Mouse (Mus musculus) heart, postnatal 0 days (tissue): ENCODE data around the gene Tnc. TPM values are rescaled to one million over a fixed set of nuclear protein-coding genes. Genes with fewer than 3 reads are reported as not detected.

Experiments
- ATAC-seq: fragments of 200-750 bp; cut with Nextera tagmentation; 2 replicates; pipeline ENCODE4 v1.8.0; 2017; ENCODE audit warnings: low read depth, moderate number of reproducible peaks, moderate library complexity; ENCODE audit not compliant: insufficient read depth
- DNase-seq: peaks from one replicate; pipeline ENCODE4 v3.0.0-alpha.2; 2016; ENCODE audit warnings: low spot score
- H3K27ac ChIP-seq: fragments of 300-500 bp; sonication (generic); 2 replicates; pipeline ENCODE4 v1.5.1; 2014; ENCODE audit warnings: low read depth, mild to moderate bottlenecking
- H3K27me3 ChIP-seq: fragments of 300-500 bp; sonication (generic); 2 replicates; pipeline ENCODE4 v1.6.1; 2014; ENCODE audit warnings: low read length, mixed read lengths; ENCODE audit not compliant: control insufficient read depth, insufficient read depth
- H3K36me3 ChIP-seq: fragments of 300-500 bp; sonication (generic); replicated peaks from 2 replicates; pipeline ENCODE4 v1.6.1; 2014; ENCODE audit warnings: low read length, mixed read lengths; ENCODE audit not compliant: control insufficient read depth, insufficient read depth
- H3K4me1 ChIP-seq: fragments of 300-500 bp; sonication (generic); 2 replicates; pipeline ENCODE4 v1.6.1; 2014; ENCODE audit warnings: antibody characterized with exemption; ENCODE audit not compliant: control insufficient read depth, insufficient read depth
- H3K4me2 ChIP-seq: fragments of 300-500 bp; sonication (generic); 2 replicates; pipeline ENCODE4 v1.6.1; 2014; ENCODE audit warnings: low read depth, mild to moderate bottlenecking, low read length, moderate library complexity
- H3K4me3 ChIP-seq: fragments of 300-500 bp; sonication (generic); 2 replicates; pipeline ENCODE4 v1.5.1; 2014; ENCODE audit warnings: low read depth, low read length
- H3K9ac ChIP-seq: fragments of 300-500 bp; sonication (generic); replicated peaks from 2 replicates; pipeline ENCODE4 v1.6.1; 2014; ENCODE audit warnings: low read depth, low read length, mixed read lengths
- H3K9me3 ChIP-seq: fragments of 300-500 bp; sonication (generic); replicated peaks from 2 replicates; pipeline ENCODE4 v1.6.1; 2016; ENCODE audit warnings: low read length; ENCODE audit not compliant: control insufficient read depth
- CTCF ChIP-seq: IDR thresholded peaks from 2 replicates; pipeline ENCODE4 v1.5.1; 2016; ENCODE audit warnings: antibody characterized with exemption, control low read depth, low read depth
- EP300 ChIP-seq: IDR thresholded peaks from 2 replicates; pipeline ENCODE4 v1.6.1; 2016; ENCODE audit warnings: antibody characterized with exemption, low read depth
- WGBS: fragments of 180-500 bp; shearing (Covaris S2); extraction: QIAGEN DNeasy Blood & Tissue Kit; methylation state at CpG from one replicate; pipeline ENCODE4 v1.1.7; 2014; 5-methylcytosine and 5-hydroxymethylcytosine counted together
- polyA plus RNA-seq: library from polyadenylated mRNA; unstranded; fragments of >200 nt; fragmentation: Nextera tagmentation; extraction: Ambion mirVana; gene quantifications from 2 replicates; pipeline ENCODE4 v1.2.1, GENCODE M21; 2015
- total RNA-seq: library from RNA; depleted of rRNA; stranded (reverse); fragments of >200 nt; gene quantifications from 2 replicates; pipeline ENCODE4 v1.2.3, GENCODE M21; 2014; ENCODE audit warnings: low replicate concordance

Tnc gene
- total and polyA plus RNA-seq, 2 experiments from 2014 or later = 4.6 to 39.1 TPM

DNA sequence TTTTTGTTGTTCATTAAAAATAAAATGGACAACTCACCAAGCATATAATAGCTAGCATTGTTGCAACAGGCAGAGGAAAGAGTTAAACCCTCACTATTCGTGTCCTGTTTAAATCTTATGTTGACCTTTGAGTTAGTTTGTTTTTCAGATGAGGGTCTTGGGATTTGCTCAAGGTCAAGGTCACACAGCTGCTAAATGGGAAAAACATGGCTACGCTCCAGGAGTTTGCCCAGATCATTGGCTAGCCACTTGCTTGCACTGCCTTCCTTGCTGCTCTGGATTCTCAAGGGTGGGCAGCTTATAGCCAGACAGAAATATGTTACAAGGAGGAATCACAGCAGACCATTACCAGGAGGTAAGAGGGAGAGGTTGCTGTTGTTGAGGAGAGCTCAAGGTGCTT lies 67.2 kb downstream of the Tnc start:
- DNase-seq (no peak), ATAC-seq (no peak)
- TF ChIP-seq EP300 (no peak), CTCF (no peak)
- no peak overlapping the region for H3K4me3 ChIP-seq
- no peaks in the 10 kb centered on the region for H3K27me3 ChIP-seq
- no peak overlapping the region for H3K27ac ChIP-seq
- no peak overlapping the region for H3K4me2 ChIP-seq
- H3K9me3 ChIP-seq = no peaks in the 10 kb centered on the region
- no peaks in the 10 kb centered on the region for H3K4me1 ChIP-seq
- WGBS = 50% methylated on average over 2 of the region's 2 CpGs
- no peak overlapping the region for H3K9ac ChIP-seq
- no peaks in the 10 kb centered on the region for H3K36me3 ChIP-seq

DNA sequence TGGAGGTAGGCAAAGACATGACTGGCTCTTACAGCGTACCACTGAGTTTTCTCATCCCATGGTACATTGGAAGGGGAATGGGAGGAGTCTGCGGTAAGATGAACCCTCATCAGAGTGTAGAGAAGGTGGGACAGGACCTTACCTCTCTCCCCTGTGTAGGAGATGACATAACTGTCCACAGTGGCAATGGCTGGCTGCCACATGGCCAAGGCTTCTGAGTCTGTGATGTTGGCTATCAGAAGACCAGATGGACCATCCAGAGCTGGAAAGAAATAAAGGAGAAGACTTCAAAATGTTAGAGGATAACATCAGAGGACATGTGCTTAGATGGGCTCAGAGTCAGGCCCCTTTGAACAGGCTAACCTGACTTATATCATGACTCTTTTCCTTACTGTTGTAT lies 74.3 kb downstream of the Tnc start:
- 79% methylated on average over 2 of the region's 2 CpGs for WGBS
- TF ChIP-seq CTCF (no peak), EP300 (no peak)
- Histone ChIP-seq H3K27me3 (no peaks in the 10 kb centered on the region), H3K4me1 (no peaks in the 10 kb centered on the region), H3K4me2 (no peak overlapping the region), H3K9ac (no peak overlapping the region), H3K4me3 (no peak overlapping the region), H3K36me3 (no peaks in the 10 kb centered on the region), H3K9me3 (no peaks in the 10 kb centered on the region), H3K27ac (no peak overlapping the region)
- no peak for DNase-seq
- ATAC-seq = no peak

DNA sequence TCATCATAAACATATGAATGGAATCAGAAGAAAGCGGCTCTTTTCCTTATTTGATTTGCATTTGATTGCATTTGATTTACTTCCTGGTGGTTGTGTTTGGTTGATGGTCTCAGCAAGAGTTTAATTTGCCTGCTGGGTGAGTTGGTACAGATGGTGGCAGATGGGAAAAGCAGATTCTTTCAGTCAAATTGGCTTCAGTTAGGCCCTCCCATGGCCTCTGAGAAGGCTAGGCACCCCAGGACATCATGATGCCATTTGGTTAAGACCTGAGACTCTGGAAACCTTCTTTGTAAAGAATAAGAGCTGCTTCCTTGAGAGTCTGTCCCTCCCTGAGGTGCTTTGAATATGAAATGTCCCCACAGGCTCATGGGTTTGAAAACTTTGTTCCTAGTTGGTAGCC lies 75.1 kb downstream of the Tnc start:
- Histone ChIP-seq H3K27me3 (no peaks in the 10 kb centered on the region), H3K9me3 (no peaks in the 10 kb centered on the region), H3K27ac (no peak overlapping the region), H3K4me1 (no peaks in the 10 kb centered on the region), H3K36me3 (no peaks in the 10 kb centered on the region), H3K9ac (no peak overlapping the region), H3K4me2 (no peak overlapping the region), H3K4me3 (no peak overlapping the region)
- ATAC-seq (no peak), DNase-seq (no peak)
- no peak for TF ChIP-seq EP300
- no peak for TF ChIP-seq CTCF
- 64% methylated on average over 1 of the region's 1 CpGs for WGBS

DNA sequence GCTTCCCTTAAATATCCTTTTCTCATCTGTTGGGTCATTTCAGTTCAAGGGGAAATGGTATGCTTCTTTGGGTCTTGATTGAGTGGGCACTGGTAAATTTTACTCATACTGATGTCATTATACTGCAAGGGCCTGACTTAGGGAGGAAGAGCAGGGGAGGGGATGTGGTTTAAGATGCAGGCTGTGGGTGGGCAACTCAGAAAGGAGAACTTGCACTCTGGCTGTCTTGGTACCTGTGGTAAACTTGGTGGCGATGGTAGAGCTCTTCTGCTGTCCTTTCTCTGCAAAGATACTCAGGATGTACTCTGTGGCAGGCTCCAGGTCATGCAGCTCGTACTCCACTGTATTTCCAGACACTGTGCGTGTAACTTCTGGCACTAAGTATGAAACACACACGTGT lies 75.9 kb downstream of the Tnc start:
- no peak for ATAC-seq
- WGBS = 68% methylated on average over 4 of the region's 4 CpGs
- Histone ChIP-seq H3K4me2 (no peak overlapping the region), H3K4me3 (no peak overlapping the region), H3K9me3 (no peaks in the 10 kb centered on the region), H3K27ac (no peak overlapping the region), H3K4me1 (no peaks in the 10 kb centered on the region), H3K27me3 (no peaks in the 10 kb centered on the region), H3K36me3 (no peaks in the 10 kb centered on the region), H3K9ac (no peak overlapping the region)
- DNase-seq = no peak
- TF ChIP-seq EP300 = no peak
- no peak for TF ChIP-seq CTCF

DNA sequence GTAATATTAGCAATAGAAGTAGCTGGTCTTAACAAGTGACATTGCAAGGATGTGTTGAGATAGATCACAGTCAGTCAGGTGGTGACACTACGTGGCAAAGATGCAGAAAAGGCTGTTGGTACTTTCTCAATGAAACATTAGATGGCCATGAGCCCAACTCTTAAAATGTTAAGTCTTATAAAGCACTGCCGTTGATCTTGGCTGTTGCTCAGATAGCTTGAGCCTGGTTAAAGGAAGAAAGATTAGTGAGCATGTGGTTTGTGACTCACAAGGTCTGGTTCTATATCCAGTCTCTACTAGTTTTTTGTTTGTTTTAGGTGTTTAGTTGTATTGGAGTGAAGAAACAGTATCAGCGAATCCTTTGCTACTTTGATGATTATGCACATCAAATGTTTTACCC lies 76.9 kb downstream of the Tnc start:
- Histone ChIP-seq H3K4me1 (no peaks in the 10 kb centered on the region), H3K4me2 (no peak overlapping the region), H3K27me3 (no peaks in the 10 kb centered on the region), H3K27ac (no peak overlapping the region), H3K9me3 (no peaks in the 10 kb centered on the region), H3K9ac (no peak overlapping the region), H3K4me3 (no peak overlapping the region), H3K36me3 (no peaks in the 10 kb centered on the region)
- ATAC-seq (no peak), DNase-seq (no peak)
- 71% methylated on average over 3 of the region's 3 CpGs for WGBS
- no peak for TF ChIP-seq CTCF
- TF ChIP-seq EP300 = no peak

DNA sequence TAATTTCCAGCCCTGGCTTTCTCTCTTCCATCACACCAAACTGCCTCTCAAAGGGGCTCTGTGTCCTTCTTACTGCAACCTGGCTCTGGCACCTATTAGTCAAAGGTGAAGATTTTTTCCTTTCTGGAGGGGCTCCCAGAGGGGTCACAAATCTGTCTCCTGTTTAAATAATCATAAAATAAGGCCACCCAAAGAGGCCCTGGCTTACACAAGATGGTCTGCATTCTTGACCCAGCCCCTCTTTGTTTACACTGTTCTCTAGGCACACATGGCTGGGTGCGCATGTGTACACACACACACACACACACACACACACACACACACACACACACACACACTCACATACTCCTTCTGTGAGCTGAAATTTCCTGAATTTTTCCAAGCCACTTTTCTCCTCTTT lies 83.4 kb downstream of the Tnc start:
- WGBS = 85% methylated on average over 1 of the region's 1 CpGs
- H3K27me3 ChIP-seq = no peaks in the 10 kb centered on the region
- no peaks in the 10 kb centered on the region for H3K36me3 ChIP-seq
- ATAC-seq (no peak), DNase-seq (no peak)
- no peak overlapping the region for H3K9ac ChIP-seq
- H3K9me3 ChIP-seq = no peaks in the 10 kb centered on the region
- no peak overlapping the region for H3K27ac ChIP-seq
- TF ChIP-seq EP300 = no peak
- no peak for TF ChIP-seq CTCF
- no peaks in the 10 kb centered on the region for H3K4me1 ChIP-seq
- H3K4me2 ChIP-seq = no peak overlapping the region
- no peak overlapping the region for H3K4me3 ChIP-seq
